Mouse (Mus musculus): ENCODE results near the gene Wdr11.

DNA sequence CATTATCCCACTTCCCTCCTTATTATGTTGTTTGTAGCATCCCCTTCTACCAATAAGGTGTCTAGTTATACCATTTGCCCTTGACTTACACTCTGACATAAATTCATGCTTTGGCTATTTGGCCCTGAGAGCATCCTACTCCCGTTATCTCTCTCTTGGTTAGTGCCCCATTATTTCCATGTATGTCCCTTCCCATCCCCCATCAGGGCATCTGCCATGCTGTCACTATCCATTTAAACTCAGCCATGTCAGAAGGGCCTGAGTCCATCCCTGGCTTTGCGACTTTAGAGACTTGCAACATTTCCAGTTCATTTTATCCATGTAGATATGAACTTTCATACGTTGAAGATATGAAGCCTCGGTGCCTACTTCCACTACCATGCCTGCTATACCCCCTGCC is 51.6 kb downstream of the Wdr11 start:
- TF ChIP-seq POLR2A (IDR thresholded peaks at IDR 0.05; ENCODE audit: insufficient read depth, low read depth, low read length) (no peak), CTCF (IDR thresholded peaks at IDR 0.05; ENCODE audit: insufficient read depth, low read depth, low read length) (no peak)

Measured in olfactory bulb, adult 2 months (tissue).